Mouse (Mus musculus) adrenal gland, postnatal 25 days (tissue): ENCODE results near the gene AW549877. TPM values are rescaled to one million over a fixed set of nuclear protein-coding genes. Genes with fewer than 3 reads are reported as not detected.
A peak's percentile ranks its signal among the peaks of the same experiment; 100 is the strongest.

Source experiments
- DNase-seq: peaks from one replicate; pipeline ENCODE4 v3.0.0; 2021; ENCODE audit warnings: mixed read lengths
- long read RNA-seq: library from polyadenylated mRNA; stranded (forward); transcript quantifications from one replicate; pipeline ENCODE4 v2.0.0, GENCODE M21; 2021
- total RNA-seq: library from RNA; stranded (reverse); gene quantifications from 2 replicates; pipeline ENCODE4 v1.2.3, GENCODE M21; 2021

The AW549877 gene
- total RNA-seq: 51.8 and 72.3 TPM in 2 replicates
- long read RNA-seq, full-length matches to known transcripts: 9 of 17 reads
- long read RNA-seq, partial matches to known transcripts: 2 of 17 reads
- long read RNA-seq, other reads (novel, unspliced or antisense): 6 of 17 reads

DNA sequence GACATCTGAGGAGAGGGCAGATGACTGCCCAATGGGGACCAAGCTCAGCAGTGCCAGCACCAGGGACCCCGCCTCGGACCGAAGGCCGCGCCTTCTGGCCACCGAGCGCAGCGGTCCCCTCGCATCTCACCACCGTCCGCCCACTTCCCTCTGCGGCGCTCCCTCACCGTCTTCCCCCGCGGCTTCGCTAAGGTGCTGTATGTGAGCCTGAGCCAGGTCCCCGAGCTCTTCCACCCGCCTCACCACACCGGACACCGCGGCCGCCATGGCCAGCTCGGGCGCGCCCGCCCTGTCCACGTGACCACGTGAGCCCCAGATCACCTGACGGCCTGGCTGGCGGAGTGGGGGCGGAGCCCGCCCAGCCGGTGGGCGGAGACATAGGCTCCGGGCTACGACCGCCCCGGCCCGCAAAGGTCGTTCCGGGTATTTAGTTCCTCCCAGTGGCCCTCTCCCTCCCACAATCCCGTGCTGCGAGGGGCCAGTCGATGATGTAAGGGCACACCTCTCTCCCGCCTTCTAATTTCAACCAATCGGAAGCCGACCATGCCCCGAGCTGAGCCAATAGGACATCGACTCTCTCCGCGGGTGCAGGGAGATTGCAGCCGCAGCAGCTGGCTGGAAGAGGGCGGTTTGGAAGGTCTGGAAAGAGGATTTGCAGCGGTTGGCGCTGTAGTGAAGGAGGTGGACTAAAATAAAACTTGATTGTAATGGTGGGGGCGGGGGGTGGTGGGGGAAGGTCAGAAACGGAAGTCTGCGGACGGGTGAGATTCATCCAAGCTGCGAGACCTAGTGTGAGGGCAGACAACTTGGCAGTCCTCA lies at the start of gene AW549877:
TSS of gene AW549877 (minus strand) at position 297 of the 819 bp plus-strand sequence.
- DNase-seq: peak; percentile 98

GRCm38 (mm10) chr15:4043032-4043471 lies 47.5 kb upstream of the AW549877 start:
- no peak for DNase-seq

GRCm38 (mm10) chr15:4042423-4042822 lies 46.9 kb upstream of the AW549877 start:
- no peak for DNase-seq

DNA sequence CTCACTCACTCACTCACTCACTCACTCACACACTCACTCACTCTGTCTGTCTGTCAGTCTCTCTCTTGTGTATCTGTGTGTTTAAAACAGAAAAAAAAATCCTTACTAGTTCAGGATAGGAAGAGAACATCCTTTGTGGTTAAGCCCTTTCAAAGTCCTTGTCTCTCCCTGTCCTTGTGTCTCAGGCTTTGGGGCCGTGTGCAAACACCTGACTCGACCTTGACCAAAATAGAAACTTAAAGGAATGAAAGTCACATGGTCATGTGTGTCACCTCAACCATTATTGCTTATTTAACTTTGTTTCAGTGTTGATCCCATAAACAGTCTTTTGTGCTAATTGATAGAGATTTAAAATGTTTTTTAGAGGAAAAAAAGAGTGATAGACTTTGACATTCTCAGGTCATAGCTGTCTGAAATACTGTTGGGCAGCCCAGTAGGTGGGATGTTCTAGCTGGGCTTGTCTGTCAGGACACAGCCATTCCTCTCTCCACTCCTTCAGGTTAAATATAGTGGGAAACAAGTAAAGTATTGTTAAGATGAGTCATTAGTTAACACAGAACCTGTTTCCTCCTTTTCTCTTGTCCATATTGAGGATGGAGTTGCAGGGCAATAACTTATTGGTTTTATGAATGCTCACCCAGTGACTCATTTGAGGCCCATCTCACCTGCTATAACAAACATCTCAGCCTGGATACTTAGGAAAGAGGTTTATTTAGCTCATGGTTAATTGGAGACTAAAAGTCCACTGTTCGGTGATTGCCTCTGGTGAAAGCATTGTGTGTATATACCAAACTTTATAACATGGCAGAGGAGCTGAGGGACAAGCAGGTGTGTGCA lies 37.8 kb upstream of the AW549877 start:
- no peak for DNase-seq

DNA sequence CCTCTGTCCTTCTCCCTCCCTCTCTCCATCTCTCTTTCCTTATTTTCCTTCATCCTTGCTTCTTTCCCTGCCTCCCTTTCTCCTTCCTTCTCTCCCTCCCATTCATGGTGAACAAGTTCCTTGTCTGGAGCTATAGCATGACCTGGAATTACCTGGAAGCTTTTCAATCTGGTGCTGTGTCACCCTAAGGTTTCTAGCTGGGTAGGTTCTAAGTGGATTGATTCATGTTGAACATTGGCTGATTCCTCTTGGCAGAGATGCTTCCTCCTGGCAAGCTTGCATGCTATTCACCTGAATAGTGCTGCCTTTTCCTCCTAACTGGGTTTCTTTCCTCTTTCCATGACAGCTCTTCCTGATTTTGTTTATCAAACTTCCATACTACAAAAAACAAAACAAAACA lies 33.4 kb upstream of the AW549877 start:
- DNase-seq: no peak

DNA sequence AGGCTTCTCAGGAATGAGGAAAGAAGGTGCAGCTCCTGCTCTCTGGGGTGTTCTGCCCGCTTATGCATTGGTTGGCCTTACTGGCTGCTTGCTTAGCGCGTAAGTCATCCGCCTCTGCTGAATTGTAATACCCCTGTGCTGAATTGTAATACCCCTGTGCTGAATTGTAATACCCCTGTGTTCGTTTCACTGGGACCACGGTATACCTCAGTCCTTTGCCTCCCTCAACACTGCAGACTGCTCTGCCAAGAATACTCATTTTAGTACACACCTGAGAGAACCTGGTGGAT lies 32.8 kb upstream of the AW549877 start:
- DNase-seq: no peak

DNA sequence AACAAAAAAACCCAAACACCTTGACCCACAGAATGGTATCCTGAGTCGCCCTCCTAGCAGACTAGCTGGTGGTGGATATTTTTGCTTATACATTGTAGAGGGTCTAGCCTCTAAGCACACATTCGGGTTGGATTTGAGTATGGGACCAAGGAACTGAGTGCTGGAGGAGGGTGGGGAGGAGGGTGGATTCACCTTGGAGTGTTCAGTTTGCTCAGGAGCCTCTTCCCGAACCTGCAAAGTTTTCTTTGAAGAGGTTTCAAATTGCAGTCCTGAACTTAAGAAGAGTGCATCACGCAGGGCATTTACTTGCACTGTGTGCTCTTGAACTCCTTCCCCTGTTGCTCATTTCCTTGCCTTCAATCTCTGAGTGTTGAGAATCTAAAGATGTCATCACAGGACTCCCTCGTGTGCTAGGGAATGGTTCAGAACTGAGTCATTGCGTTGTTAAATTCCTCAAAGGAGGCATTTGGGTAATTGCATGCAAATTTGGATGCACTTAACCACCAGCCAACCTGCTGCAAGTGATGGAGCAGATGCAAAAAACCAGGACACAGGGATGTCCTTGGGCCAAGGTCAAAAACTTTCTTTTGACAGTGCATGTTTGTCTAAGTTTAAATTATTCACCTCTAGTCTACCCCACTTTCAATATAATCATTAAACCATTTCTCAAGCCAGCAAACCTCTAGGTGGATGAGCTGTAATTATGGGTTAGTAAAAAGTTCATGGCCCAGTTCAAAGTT lies 32.3 kb upstream of the AW549877 start:
- DNase-seq: no peak

- peak; percentile 77 for DNase-seq
Measured at GRCm38 (mm10) chr15:4026831-4027584, 31.5 kb upstream of the AW549877 start.

- peak; percentile 84 for DNase-seq
Measured at GRCm38 (mm10) chr15:4026231-4026773, 30.8 kb upstream of the AW549877 start, which contains the start of gene Oxct1. Gene Oxct1 (plus strand): TSS chr15:4026383.

- no peak for DNase-seq
Measured at GRCm38 (mm10) chr15:4025508-4025904, 30.0 kb upstream of the AW549877 start.

DNA sequence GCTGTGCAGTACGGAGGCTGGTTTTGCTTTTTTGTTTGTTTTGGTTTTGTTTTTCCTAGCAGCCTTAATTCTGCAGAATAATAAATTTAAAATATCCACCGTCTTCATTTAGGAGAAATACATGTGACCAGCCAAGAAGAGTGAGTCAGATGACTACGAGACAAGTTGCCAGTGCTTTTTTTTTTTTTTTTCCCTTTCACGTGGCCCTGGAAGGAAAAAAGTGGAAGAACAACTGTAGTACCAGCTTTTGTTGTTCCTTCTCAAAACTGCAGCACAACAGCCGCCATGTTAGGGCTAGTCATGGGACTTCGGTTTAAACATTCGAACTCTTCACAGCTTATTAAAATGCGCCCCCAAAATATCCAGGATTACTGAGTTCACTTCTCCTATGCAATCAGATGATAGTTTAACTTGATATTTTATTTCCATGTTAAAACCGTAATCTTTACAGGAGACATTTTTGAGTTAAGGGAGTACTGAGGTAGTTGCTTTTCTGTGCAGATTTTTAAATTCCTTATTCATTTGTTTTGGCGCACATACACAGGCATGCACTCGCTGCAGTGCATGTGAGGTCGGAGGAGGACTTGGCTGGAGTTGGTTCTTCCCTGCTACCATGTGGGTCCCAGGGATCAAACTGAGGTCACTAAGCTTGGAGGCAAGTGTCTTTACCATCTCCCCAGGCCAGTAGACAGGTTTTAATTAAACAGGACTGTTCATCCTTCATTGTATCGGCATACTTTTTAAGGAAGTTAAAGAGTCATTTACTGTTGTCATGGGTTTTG lies 29.4 kb upstream of the AW549877 start:
- no peak for DNase-seq

- no peak for DNase-seq
Measured at GRCm38 (mm10) chr15:4023747-4024146, 28.2 kb upstream of the AW549877 start.

DNA sequence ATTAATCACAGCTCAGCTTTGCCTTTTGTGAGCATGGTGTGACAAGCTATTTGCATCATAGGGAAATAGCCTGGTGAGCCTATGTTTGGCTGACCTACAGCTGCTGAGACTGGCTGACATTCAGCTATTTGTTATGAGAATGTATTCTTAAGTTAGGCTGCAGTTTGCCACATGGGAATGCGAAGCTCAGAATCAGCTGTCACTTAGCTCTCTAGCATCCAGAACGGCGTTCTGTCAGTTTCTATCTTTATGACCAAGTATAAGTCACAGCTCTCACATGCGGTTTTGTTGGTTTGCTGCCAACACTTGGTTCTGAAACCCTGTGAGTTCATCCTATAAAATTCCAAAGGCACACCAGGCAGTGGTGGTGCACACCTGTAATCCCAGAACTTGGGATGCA lies 25.2 kb upstream of the AW549877 start:
- DNase-seq: no peak

GRCm38 (mm10) chr15:4013873-4014272 lies 18.3 kb upstream of the AW549877 start:
- no peak for DNase-seq

DNA sequence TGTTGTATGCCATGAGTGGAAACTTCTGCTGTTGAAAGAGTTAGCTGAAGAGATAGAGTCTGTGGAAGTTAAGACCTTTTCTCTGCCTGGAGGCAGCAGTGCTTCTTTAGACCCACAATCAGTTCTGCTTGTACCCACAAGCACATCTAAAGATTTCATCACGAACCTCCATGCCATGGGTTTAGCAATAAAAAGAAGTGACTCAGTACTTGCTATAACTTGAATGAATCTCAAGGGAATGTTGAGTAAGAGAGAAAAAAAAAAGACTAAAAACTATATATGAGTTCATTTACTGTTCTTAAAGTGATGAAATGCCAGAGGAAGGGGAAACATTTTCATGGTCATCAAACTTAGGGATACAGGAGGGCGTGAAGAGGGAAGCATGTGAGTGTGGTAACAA lies 5.0 kb upstream of the AW549877 start:
- DNase-seq: no peak

DNA sequence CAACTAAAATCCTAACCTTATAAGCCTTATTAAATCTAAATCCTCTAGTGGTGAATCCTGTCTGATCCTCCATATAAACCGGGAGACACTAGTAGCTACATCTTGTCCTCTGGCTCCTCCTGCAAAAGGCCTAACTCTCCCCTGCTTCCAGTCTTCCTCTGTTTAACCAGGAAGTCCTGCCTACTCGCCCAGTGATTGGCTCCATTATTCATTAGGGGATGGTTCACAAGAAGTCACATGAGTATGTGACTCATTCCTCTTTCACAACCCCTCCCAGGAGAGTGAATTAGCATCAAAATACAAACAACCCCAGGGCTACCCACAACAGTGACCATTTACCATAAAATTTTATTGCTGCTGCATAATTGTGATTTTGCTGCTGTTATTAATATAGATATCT lies 3.6 kb upstream of the AW549877 start:
- DNase-seq: no peak

- DNase-seq: no peak
Measured at GRCm38 (mm10) chr15:3996267-3997010, 895 bp upstream of the AW549877 start.

GRCm38 (mm10) chr15:3994852-3995447 lies 594 bp downstream of the AW549877 start:
- no peak for DNase-seq

GRCm38 (mm10) chr15:3987981-3988380 lies 7.6 kb downstream of the AW549877 start:
- DNase-seq: peak; percentile 35
